Mouse (Mus musculus) gastrocnemius, postnatal 25 days (tissue): Measurements from ENCODE around the gene Lrrc41. TPM values are rescaled to one million over a fixed set of nuclear protein-coding genes. Genes with fewer than 3 reads are reported as not detected.

Experiments
- DNase-seq: peaks from one replicate; pipeline ENCODE4 v3.0.0; 2022
- long read RNA-seq, 2 experiments: library from polyadenylated mRNA; stranded (forward); transcript quantifications; one replicate each; pipeline ENCODE4 v2.0.0; 2021
- total RNA-seq, 2 experiments: library from RNA; stranded (reverse); gene quantifications; 1 replicate in 1 of 2; 2 replicates in 1 of 2; pipeline ENCODE4 v1.2.3; 2021

The Lrrc41 gene
- 10 to 100 TPM; 17.8 to 20.3 TPM for total RNA-seq
- long read RNA-seq, experiment 1, transcript Lrrc41-201 (10 exons, 3,065 nt) = major isoform, 10 of 14 reads
- long read RNA-seq, experiment 1, partial matches to known transcripts = 0 of 14 reads
- long read RNA-seq, experiment 1, other reads (novel, unspliced or antisense) = 4 of 14 reads
- long read RNA-seq, experiment 2, transcript Lrrc41-201 (10 exons, 3,065 nt) = major isoform, 18 of 25 reads
- long read RNA-seq, experiment 2, partial matches to known transcripts = 5 of 25 reads
- long read RNA-seq, experiment 2, other reads (novel, unspliced or antisense) = 2 of 25 reads

GRCm38 (mm10) chr4:116074861-116075620 lies at the start of gene Lrrc41, which contains the start of gene Uqcrh:
Gene Lrrc41 (plus strand): TSS chr4:116075269.
Gene Uqcrh (minus strand): TSS chr4:116075071.
- DNase-seq = peak; percentile 92

GRCm38 (mm10) chr4:116032906-116033305 lies 42.2 kb upstream of the Lrrc41 start:
- DNase-seq = no peak

- DNase-seq = no peak
Observed at GRCm38 (mm10) chr4:116033374-116033773, 41.7 kb upstream of the Lrrc41 start.

GRCm38 (mm10) chr4:116040466-116040865 lies 34.6 kb upstream of the Lrrc41 start:
- no peak for DNase-seq

- DNase-seq = no peak
Observed at GRCm38 (mm10) chr4:116042186-116042585, 32.9 kb upstream of the Lrrc41 start.

GRCm38 (mm10) chr4:116046604-116047003 lies 28.5 kb upstream of the Lrrc41 start:
- DNase-seq = no peak

- DNase-seq = no peak
Observed at GRCm38 (mm10) chr4:116047681-116048080, 27.4 kb upstream of the Lrrc41 start.

- peak; percentile 57 for DNase-seq
Observed at GRCm38 (mm10) chr4:116048130-116048920, 26.7 kb upstream of the Lrrc41 start.

GRCm38 (mm10) chr4:116049211-116049610 lies 25.9 kb upstream of the Lrrc41 start:
- no peak for DNase-seq

- DNase-seq = peak; percentile 6
Observed at GRCm38 (mm10) chr4:116052526-116053293, 22.4 kb upstream of the Lrrc41 start.

GRCm38 (mm10) chr4:116053399-116053961 lies 21.6 kb upstream of the Lrrc41 start, which contains the start of gene Nsun4:
Gene Nsun4 (minus strand): TSS chr4:116053876.
- peak; percentile 90 for DNase-seq

- DNase-seq = no peak
Observed at GRCm38 (mm10) chr4:116057559-116057958, 17.5 kb upstream of the Lrrc41 start.

- no peak for DNase-seq
Observed at GRCm38 (mm10) chr4:116059012-116059726, 15.9 kb upstream of the Lrrc41 start.

- DNase-seq = no peak
Observed at GRCm38 (mm10) chr4:116063855-116064254, 11.2 kb upstream of the Lrrc41 start.

GRCm38 (mm10) chr4:116070116-116070515 lies 5.0 kb upstream of the Lrrc41 start:
- DNase-seq = no peak

GRCm38 (mm10) chr4:116073146-116073545 lies 1.9 kb upstream of the Lrrc41 start:
- no peak for DNase-seq

- DNase-seq = no peak
Observed at GRCm38 (mm10) chr4:116074145-116074675, 859 bp upstream of the Lrrc41 start.

- DNase-seq = peak; percentile 76
Observed at GRCm38 (mm10) chr4:116075631-116076368, 731 bp downstream of the Lrrc41 start.

- DNase-seq = peak; percentile 41
Observed at GRCm38 (mm10) chr4:116076369-116077231, 1.5 kb downstream of the Lrrc41 start.
